Mouse (Mus musculus): ENCODE measurements around the gene Iqcb1. TPM values are rescaled to one million over a fixed set of nuclear protein-coding genes. Genes with fewer than 3 reads are reported as not detected.

Iqcb1 gene
- total RNA-seq, 2 experiments from 2014 or later, result 11.1 to 18.7 TPM

DNA sequence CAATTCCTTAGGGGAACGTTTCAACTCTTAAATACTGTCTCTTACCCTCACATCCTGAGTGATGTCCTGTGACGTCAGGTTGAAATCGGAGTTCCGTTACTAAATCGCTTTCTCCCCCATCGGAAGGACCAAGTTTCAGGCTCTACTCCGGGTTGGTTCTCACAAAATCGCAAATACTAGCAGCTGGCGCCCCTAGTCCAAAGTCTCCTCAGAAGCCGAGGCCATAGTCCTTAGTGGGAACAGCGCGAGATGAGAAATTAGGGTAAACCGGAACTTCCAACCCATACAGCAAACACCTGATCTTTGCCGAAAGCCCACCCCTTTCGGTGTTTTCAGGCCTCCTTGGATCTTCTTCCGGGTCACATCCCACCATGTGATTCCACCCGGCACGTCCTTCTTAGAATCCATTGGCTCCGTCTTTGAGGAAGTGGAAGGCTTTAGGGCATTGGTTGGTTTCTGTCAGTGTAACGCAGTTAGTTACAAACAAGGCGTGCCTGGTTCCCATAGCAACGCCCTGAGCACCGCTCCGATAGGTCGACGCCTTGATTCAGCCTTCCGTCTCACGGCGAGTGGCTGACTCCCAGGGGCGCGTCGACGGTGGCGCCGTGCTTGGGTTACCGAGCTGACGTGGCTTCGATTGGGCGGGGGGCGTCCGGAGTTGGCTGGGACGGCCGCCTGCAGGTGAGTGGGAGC, 46.5 kb downstream of the Iqcb1 start, which contains the start of the genes Eaf2 and Golgb1:
Gene Eaf2, minus strand, starts transcription at position 421 of the 693 bp plus-strand sequence.
Gene Golgb1, plus strand, starts transcription at position 558 of the 693 bp plus-strand sequence.
- ATAC-seq (replicated peaks; ENCODE audit: poor library complexity), result peak; percentile 96

DNA sequence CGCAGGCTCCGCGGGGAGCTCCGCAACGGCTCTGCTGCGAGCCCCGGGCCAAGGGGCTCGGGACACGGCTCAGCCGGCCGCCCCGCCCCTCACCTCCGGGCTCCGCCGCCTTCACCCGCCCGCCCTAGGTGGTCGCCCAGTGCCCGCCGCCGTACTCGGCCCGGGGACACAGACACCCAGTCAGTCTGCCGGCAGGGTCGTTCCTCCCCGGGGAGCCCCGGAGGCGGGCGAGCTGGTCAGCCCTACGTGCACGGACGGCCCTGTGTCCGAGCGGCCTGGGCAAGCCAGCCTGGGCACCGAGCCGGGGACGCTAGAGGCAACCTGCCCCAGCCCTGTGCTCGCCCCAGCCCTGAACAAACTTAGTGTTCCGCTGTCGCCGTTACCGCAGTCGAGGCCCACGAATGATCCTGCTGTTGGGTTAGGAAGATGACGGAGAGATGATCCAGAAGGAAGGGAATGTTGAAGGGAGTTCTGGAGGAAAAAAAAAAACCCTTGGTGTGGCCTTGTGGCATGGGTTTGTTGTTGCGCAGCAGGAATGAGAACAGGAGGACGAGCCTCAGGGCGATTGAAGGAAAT, 47.2 kb downstream of the Iqcb1 start:
- 0 out of 2 replicates have a peak, but pooled peaks have one; percentile 4 for ATAC-seq (replicated peaks; ENCODE audit: poor library complexity)

DNA sequence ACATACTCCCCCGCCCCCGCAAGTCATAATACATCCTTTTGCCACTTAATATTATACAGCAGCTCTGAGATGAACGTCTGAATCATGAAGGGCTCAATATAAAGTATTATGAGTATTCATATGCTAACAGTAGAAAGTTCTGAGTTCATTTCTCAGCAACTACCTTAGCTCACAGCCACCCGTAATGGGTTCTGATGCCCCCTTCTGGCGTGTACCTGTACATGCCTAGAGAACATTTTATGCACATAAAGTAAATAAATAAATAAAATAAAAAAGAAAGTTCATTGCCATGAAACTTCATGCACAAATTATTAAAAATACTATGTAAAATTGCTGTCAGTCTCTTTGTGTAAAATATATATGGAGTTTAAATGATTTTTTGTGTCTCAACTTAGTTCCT, 49.1 kb downstream of the Iqcb1 start:
- ATAC-seq (replicated peaks; ENCODE audit: poor library complexity), result no peak

DNA sequence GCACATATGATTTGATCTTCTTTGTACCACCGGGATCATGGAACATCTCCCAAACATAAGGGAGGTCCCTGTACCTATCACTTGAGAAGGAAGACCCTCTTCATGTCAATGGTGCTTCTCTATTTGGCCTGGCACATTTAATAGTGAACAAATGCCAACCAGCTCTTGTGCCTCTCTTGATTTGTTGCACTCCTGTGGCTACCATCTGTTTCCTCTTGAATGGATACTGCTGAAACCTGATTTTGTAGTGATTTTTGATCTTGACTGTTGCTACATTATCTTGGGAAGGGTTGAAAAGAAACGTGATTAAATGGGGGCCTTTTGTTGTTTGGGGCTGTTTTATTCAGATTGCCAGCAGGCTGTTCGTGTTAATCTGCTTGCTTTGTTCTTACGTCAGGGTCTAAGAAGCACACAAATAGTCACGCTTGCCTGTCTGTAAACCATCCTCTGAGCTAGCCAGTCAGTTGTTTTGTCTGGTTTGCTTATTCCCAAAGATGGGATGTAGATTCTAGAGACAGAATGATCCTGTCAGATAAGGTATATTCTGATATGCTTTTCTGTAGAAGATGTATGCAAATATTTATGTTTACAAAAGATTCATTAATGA, 54.7 kb downstream of the Iqcb1 start:
- no peak for ATAC-seq (replicated peaks; ENCODE audit: poor library complexity)

DNA sequence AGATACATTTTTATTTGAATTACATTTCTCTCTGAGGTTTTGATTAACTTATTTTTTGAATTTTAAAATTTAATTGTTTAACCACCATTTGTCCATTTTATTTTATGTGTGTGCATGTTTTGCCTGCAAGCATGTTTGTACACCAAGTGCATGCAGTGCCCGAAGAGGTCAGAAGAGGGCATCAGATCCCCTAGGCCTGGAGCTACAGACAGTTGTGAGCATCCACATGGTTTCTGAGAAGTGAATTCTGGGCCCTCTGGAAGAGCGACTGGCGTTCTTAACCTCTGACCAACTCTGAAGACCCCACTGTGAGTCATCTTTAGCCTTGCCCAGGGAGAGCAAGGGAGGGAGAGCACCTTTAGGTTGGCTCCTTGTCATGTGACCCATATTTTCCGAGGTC, 56.7 kb downstream of the Iqcb1 start:
- ATAC-seq (replicated peaks; ENCODE audit: poor library complexity), result peak; percentile 98

DNA sequence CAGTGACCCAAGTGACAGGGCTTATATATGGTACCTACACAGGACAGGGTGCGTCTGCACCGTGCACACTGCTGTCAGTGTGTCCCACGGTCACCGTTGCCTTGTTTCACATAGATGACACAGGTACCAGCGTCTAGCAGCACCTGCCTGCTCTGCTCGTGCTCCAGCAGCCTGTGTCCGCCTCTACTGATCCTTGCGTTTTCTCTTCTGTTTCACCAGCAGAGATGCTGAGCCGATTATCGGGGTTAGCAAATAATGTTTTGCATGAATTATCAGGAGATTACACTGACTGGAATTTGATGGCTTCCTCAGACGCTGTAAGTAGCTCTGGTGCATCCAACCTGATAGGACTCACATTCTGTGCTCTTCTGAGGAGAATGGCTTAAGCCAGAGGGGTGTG, 57.7 kb downstream of the Iqcb1 start:
- ATAC-seq (replicated peaks; ENCODE audit: poor library complexity), result no peak

DNA sequence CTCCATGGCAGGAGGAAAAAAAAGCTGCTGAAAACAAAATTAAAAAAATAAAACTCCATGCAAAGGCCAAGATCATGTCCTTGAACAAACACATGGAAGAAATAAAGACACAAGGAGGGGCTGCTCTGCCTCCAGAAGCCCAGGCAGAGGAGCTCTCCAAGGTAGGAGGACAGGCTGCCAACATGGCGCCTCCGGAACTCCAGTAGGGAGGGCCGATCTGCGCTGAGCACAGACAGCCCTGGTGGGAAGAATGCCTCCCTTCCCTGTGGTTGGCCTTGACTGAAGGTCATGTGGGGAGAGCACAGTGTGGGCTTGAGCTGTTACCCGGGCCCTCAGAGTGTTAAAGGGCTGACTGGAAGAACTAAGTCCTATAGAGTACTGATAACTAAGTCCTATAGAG, 59.4 kb downstream of the Iqcb1 start:
- no peak for ATAC-seq (replicated peaks; ENCODE audit: poor library complexity)

DNA sequence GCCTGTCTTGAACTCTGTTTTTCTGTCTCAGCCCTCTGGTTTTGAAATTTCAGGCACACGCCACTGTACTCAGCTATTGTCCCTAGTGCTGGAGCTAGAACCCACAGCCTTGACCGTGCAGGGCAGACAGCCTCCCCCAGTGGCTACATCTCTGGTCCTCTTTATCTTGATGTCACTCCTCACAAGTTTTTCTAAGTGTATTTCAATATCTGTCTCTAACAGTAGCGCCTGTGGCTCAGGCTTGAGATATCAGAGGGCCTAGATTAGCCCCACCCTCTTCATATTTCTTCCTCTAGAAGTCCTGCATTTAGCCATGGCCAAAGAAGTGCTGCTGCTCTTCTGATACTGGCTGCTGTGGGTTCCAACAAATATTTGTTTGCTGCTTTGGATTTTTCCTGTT, 62.4 kb downstream of the Iqcb1 start:
- peak; percentile 97 for ATAC-seq (replicated peaks; ENCODE audit: poor library complexity)

DNA sequence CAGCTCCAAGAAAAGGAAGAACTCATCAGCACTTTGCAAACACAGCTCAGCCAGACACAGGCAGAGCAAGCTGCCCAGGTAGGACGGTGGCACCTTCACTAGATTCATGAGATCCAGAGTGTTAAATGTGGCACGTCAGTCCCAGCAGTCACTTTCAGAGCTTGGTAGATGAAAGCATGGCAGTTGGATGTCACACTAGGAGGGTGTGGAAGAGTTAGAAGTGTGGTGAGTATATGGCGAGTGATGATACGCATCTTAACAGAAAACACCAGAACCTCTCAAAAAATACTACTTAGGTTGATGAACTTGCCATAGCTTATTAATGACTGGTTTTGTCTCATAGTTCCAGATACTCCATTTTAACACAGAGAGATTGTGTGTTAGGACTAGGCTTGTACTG, 63.2 kb downstream of the Iqcb1 start:
- ATAC-seq (replicated peaks; ENCODE audit: poor library complexity), result no peak

DNA sequence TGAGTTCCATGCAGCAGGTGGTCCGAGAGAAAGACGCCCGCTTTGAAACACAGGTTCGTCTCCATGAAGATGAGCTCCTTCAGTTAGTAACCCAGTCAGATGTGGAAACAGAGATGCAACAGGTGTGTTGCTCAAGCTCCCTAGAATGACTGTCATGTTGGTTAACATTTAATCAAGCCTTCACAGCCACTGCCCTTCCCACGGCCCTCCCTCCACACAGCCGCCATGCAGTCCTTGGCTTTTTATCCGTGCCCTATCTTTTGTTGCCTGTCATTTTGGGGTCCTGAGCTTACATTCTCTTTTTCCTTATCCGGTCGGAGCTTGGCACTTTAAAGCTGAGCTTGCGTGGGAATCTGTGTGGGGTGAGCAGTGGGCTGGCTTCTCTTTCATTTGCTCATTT, 65.1 kb downstream of the Iqcb1 start:
- ATAC-seq (replicated peaks; ENCODE audit: poor library complexity), result no peak

DNA sequence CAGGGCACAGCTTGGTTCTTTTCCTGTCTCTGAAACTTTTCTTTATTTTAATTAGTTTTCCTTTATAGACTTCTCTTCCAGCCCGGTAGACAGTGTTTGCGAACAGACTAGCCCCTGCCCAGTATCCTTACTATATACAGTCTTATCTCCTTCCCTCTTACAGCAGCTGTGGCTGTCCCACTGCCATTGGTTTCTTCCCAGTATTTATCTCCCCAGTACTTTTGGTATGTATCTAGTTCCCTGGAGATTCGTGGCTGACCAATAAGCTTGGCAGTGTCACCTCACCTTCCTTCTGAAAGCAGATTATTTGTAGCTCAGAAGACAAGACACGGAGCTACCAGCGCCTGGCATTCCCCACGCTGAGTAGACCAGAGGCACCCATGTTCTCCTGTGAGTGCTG, 68.5 kb downstream of the Iqcb1 start:
- no peak for ATAC-seq (replicated peaks; ENCODE audit: poor library complexity)

DNA sequence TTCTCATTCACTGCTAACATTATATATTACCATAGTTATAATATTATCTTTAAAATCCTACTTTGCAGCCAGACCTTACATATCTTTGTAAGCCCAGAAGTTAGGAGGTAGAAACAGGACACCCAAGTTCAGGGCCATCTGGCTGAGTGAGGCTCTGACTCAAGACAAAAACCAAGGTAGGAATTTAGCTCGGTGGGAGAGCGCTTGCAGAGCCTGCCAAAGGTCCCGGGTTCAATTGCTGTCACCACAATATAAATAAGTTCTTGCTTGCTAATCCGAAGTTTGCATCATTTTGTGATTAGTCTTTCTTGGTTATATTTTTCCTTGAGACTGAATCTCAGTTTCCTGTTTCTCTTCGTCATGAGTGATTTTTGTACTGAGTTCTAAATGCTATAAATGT, 75.0 kb downstream of the Iqcb1 start:
- ATAC-seq (replicated peaks; ENCODE audit: poor library complexity), result no peak

DNA sequence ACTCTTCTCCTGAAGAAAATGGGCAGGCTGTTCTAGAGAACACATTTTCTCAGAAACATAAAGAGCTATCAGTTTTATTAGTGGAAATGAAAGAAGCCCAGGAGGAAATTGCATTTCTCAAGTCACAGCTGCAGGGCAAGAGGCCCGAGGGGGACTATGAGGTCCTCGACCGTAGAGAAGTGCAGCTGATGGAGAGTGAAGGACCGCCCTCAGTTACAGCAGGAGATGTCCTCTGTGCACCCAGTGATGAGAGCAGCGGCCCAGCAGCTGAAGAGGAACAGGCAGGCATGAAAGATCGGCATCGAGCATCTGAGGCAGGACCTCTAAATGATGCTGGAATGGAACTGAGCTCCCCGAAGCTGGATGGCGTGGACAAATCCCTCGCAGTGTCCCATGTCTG, 83.7 kb downstream of the Iqcb1 start:
- ATAC-seq (replicated peaks; ENCODE audit: poor library complexity), result no peak

DNA sequence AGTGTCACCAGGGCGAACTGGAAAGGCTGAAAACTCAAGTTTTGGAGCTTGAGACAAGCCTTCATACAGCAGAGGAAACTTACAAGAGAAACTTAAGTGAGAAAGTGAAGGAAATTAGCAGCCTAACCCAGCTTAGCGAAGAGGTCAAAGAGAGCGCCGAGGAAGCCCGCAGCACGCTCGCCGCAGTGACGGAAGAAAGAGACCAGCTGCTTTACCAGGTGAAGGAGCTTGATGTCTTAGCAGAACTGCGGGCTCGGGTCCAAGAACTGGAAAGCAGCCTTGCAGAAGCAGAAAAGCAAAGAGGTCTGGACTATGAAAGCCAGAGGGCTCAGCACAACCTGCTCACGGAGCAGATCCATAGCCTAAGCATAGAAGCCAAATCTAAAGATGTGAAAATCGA, 84.1 kb downstream of the Iqcb1 start:
- ATAC-seq (replicated peaks; ENCODE audit: poor library complexity), result no peak

DNA sequence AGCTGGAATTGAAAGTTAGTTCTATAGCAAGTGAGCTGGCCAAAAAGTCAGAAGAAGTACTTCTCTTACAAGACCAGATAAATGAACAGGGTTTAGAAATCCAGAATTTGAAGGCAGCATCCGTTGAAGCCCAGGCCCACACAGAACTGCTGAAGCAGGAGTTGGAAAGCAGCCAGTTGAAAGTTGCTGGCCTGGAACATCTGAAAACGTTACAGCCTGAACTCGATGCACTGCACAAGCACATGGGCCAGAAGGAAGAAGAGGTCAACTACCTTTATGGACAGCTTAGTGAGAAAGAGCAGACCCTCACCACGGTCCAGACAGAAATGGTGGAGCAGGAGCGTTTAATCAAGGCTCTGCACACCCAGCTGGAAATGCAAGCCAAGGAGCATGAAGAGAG, 86.0 kb downstream of the Iqcb1 start:
- ATAC-seq (replicated peaks; ENCODE audit: poor library complexity), result no peak

DNA sequence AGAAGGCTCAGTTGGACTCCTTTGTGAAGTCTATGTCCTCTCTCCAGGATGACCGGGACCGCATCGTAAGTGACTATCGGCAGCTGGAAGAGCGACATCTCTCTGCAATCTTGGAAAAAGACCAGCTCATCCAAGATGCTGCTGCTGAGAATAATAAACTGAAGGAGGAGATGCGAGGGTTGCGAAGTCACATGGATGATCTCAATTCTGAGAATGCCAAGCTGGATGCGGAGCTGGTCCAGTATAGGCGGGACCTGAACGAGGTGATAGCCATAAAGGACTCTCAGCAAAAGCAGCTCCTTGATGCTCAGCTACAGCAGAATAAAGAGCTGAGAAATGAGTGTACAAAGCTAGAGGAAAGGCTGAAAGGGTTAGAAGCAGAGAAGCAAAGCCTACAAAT, 90.3 kb downstream of the Iqcb1 start:
- no peak for ATAC-seq (replicated peaks; ENCODE audit: poor library complexity)

DNA sequence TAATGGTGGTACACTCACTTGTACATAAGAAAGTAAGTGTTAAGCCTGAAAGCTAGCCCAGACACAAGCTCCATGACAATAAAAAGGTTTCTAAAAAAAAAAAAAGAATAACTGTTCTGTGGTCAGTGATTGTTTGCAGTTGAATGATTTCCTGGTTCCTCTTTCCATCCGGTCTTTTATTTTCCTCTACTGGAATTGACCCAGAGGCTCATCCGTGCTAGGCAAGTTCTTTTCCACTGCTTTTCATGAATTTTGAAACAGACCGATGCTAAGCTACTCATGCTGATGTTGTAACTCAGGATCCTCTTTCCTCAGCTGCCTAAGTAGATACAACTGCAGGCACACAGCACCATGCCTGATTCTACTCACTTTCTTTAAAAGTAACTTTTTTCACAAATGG, 92.2 kb downstream of the Iqcb1 start:
- ATAC-seq (replicated peaks; ENCODE audit: poor library complexity), result peak; percentile 91

DNA sequence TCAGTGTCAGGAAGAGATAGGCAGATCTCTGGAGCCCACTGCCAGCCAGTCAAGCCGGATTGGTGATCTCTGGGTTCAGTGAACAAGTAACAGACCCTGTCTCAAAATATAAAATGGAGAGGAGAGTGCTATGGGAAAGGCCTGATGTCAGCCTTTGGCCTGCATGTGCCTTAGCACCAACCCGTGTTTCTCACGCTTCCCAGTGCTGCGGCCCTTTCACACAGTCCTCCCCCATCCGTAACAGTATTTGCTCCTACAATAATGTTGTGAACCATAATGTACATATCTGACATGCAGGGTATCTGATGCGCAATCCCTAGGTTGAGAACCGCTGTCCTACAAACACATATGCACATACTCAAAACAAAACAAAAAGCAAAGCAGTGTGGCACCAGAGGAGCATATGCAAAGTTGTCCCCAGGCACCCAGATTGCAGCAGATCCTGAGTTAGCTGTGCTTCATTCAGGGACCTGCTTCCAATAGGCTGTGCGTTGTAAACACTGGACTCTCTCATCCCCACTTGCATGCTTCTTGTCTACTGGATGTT, 93.0 kb downstream of the Iqcb1 start:
- no peak for ATAC-seq (replicated peaks; ENCODE audit: poor library complexity)

DNA sequence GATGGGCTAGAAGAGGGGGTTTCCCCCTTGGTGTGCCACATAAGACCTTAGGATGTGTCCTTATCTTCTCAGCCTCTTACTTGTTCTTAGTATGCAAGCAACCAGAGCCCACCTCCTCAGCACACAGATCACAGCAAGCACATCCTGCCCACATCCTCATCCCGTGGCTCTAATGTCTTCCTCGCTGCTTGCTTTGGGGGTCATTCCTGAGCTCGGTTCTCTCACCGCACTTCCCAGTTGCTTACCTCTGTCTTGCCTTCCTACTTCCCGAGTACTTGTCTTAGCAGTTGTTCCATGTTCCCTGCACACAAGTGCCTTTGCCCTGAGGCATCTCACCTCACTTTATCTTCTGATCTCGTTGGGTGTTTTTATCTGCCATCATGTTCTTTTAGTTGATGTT, 93.8 kb downstream of the Iqcb1 start:
- ATAC-seq (replicated peaks; ENCODE audit: poor library complexity), result no peak
